Mouse (Mus musculus) hindbrain, embryonic 15.5 days (tissue): ENCODE data around the gene Plcb2. TPM values are rescaled to one million over a fixed set of nuclear protein-coding genes. Genes with fewer than 3 reads are reported as not detected.

Source experiments
- ATAC-seq: fragments of 200-750 bp; cut with Nextera tagmentation; 2 replicates; pipeline ENCODE4 v1.8.0; 2017; ENCODE audit warnings: low read depth, moderate number of reproducible peaks, moderate TSS enrichment; ENCODE audit not compliant: low FRiP score
- H3K27ac ChIP-seq: fragments of 300-500 bp; sonication (generic); replicated peaks from 2 replicates; pipeline ENCODE4 v1.5.1; 2015; ENCODE audit warnings: mild to moderate bottlenecking, inconsistent platforms
- H3K27me3 ChIP-seq: fragments of 300-500 bp; sonication (generic); 2 replicates; pipeline ENCODE4 v1.6.1; 2015; ENCODE audit warnings: control low read depth, inconsistent platforms
- H3K36me3 ChIP-seq: fragments of 300-500 bp; sonication (generic); 2 replicates; pipeline ENCODE4 v1.6.1; 2015; ENCODE audit warnings: control low read depth, inconsistent platforms
- H3K4me1 ChIP-seq: fragments of 300-500 bp; sonication (generic); replicated peaks from 2 replicates; pipeline ENCODE4 v1.6.1; 2015; ENCODE audit warnings: control low read depth, inconsistent platforms
- H3K4me2 ChIP-seq: fragments of 300-500 bp; sonication (generic); 2 replicates; pipeline ENCODE4 v1.6.1; 2015; ENCODE audit warnings: moderate library complexity, mild to moderate bottlenecking, inconsistent platforms
- H3K4me3 ChIP-seq: fragments of 300-500 bp; sonication (generic); 2 replicates; pipeline ENCODE4 v1.5.1; 2015; ENCODE audit warnings: mild to moderate bottlenecking, inconsistent platforms
- H3K9ac ChIP-seq: fragments of 300-500 bp; sonication (generic); 2 replicates; pipeline ENCODE4 v1.6.1; 2015; ENCODE audit warnings: inconsistent platforms
- H3K9me3 ChIP-seq: fragments of 300-500 bp; sonication (generic); 2 replicates; pipeline ENCODE4 v1.6.1; 2016; ENCODE audit warnings: control low read depth, inconsistent platforms
- whole genome bisulfite sequencing: fragments of 180-500 bp; shearing (Covaris S2); methylation state at CpG from one replicate; pipeline ENCODE4 v1.1.7; 2015; 5-methylcytosine and 5-hydroxymethylcytosine counted together
- polyA plus RNA-seq: library from polyadenylated mRNA; unstranded; fragments of >200 nt; fragmentation: Nextera tagmentation; extraction: Ambion mirVana; gene quantifications from 2 replicates; pipeline ENCODE4 v1.2.1, GENCODE M21; 2015

Gene Plcb2
- polyA plus RNA-seq, 1 experiment from 2014 or later: 0.80 TPM

GRCm38 (mm10) chr2:118747301-118747960, 19.2 kb upstream of the Plcb2 start:
- no peaks in the 10 kb centered on the region for H3K9me3 ChIP-seq
- peak overlapping the region; percentile 14; the same call in 1 of the 2 replicates for H3K9ac ChIP-seq
- peaks cover 59% of the 10 kb centered on the region for H3K4me1 ChIP-seq
- H3K27me3 ChIP-seq: peaks cover 7% of the 10 kb centered on the region; the same call in 1 of the 2 replicates
- H3K27ac ChIP-seq: no peak overlapping the region
- no peaks in the 10 kb centered on the region for H3K36me3 ChIP-seq
- ATAC-seq: no peak
- H3K4me2 ChIP-seq: peak overlapping the region; percentile 93
- 35% methylated on average over 10 of the region's 10 CpGs for WGBS
- peak overlapping the region; percentile 83 for H3K4me3 ChIP-seq

- under 1% methylated on average over 108 of the region's 113 CpGs for WGBS
- Histone ChIP-seq H3K4me2 (peak overlapping the region; percentile 93), H3K9ac (peak overlapping the region; percentile 88), H3K36me3 (no peaks in the 10 kb centered on the region), H3K27ac (peak overlapping the region; percentile 73), H3K9me3 (no peaks in the 10 kb centered on the region), H3K27me3 (peaks cover 13% of the 10 kb centered on the region; the same call in 1 of the 2 replicates), H3K4me1 (peaks cover 59% of the 10 kb centered on the region), H3K4me3 (peak overlapping the region; percentile 83)
- peak; percentile 49 for ATAC-seq
Measured at GRCm38 (mm10) chr2:118745915-118746901, 18.0 kb upstream of the Plcb2 start.

GRCm38 (mm10) chr2:118745232-118745884, 17.1 kb upstream of the Plcb2 start, which contains the start of gene Inafm2:
TSS of gene Inafm2 (plus strand) at chr2:118745758.
- under 1% methylated on average over 56 of the region's 57 CpGs for WGBS
- H3K4me1 ChIP-seq: peaks cover 56% of the 10 kb centered on the region

GRCm38 (mm10) chr2:118744621-118745020, 16.4 kb upstream of the Plcb2 start:
- Histone ChIP-seq H3K4me1 (peaks cover 49% of the 10 kb centered on the region), H3K9me3 (no peaks in the 10 kb centered on the region), H3K27me3 (peaks cover 13% of the 10 kb centered on the region; the same call in 1 of the 2 replicates), H3K4me3 (peak overlapping the region; percentile 83), H3K9ac (no peak overlapping the region), H3K36me3 (no peaks in the 10 kb centered on the region), H3K27ac (no peak overlapping the region), H3K4me2 (peak overlapping the region; percentile 93)
- WGBS: 9% methylated on average over 7 of the region's 7 CpGs
- ATAC-seq: no peak

More at GRCm38 (mm10) chr2:118745232-118745884, 17.1 kb upstream of the Plcb2 start, which contains the start of gene Inafm2:
- H3K9ac ChIP-seq: peak within 1 kb of the TSS; percentile 88
- peaks cover 13% of the 10 kb centered on the region; the same call in 1 of the 2 replicates for H3K27me3 ChIP-seq
- H3K4me3 ChIP-seq: peak within 1 kb of the TSS; percentile 83
- ATAC-seq: peak; percentile 92
- H3K9me3 ChIP-seq: no peaks in the 10 kb centered on the region
- H3K4me2 ChIP-seq: peak within 1 kb of the TSS; percentile 93
- peak within 1 kb of the TSS; percentile 73 for H3K27ac ChIP-seq
- no peaks in the 10 kb centered on the region for H3K36me3 ChIP-seq

GRCm38 (mm10) chr2:118743261-118743943, 15.2 kb upstream of the Plcb2 start:
- Histone ChIP-seq H3K4me2 (no peak overlapping the region), H3K27ac (no peak overlapping the region), H3K36me3 (no peaks in the 10 kb centered on the region), H3K27me3 (peaks cover 13% of the 10 kb centered on the region; the same call in 1 of the 2 replicates), H3K9me3 (no peaks in the 10 kb centered on the region), H3K9ac (no peak overlapping the region), H3K4me1 (peaks cover 37% of the 10 kb centered on the region), H3K4me3 (no peak overlapping the region)
- WGBS: 22% methylated on average over 8 of the region's 8 CpGs
- no peak for ATAC-seq

- Histone ChIP-seq H3K27me3 (peaks cover 13% of the 10 kb centered on the region; the same call in 1 of the 2 replicates), H3K4me1 (peaks cover 18% of the 10 kb centered on the region), H3K9me3 (no peaks in the 10 kb centered on the region), H3K4me2 (no peak overlapping the region), H3K27ac (no peak overlapping the region), H3K36me3 (no peaks in the 10 kb centered on the region), H3K4me3 (no peak overlapping the region), H3K9ac (no peak overlapping the region)
- 72% methylated on average over 9 of the region's 9 CpGs for WGBS
- no peak for ATAC-seq
Measured at GRCm38 (mm10) chr2:118741183-118741582, 12.9 kb upstream of the Plcb2 start.

- no peak overlapping the region for H3K4me2 ChIP-seq
- 69% methylated on average over 3 of the region's 3 CpGs for WGBS
- no peaks in the 10 kb centered on the region for H3K9me3 ChIP-seq
- ATAC-seq: no peak
- peaks cover 15% of the 10 kb centered on the region; the same call in 1 of the 2 replicates for H3K27me3 ChIP-seq
- H3K9ac ChIP-seq: no peak overlapping the region
- H3K27ac ChIP-seq: no peak overlapping the region
- H3K36me3 ChIP-seq: no peaks in the 10 kb centered on the region
- no peak overlapping the region for H3K4me3 ChIP-seq
- H3K4me1 ChIP-seq: peaks cover 17% of the 10 kb centered on the region
Measured at GRCm38 (mm10) chr2:118740341-118740740, 12.1 kb upstream of the Plcb2 start.

- Histone ChIP-seq H3K9me3 (no peaks in the 10 kb centered on the region), H3K9ac (no peak overlapping the region), H3K4me2 (no peak overlapping the region), H3K27me3 (peaks cover 8% of the 10 kb centered on the region; the same call in 1 of the 2 replicates), H3K36me3 (no peaks in the 10 kb centered on the region), H3K4me3 (no peak overlapping the region), H3K4me1 (no peaks in the 10 kb centered on the region; the same call in 1 of the 2 replicates), H3K27ac (no peak overlapping the region)
- WGBS: 57% methylated on average over 5 of the region's 5 CpGs
- ATAC-seq: no peak
Measured at GRCm38 (mm10) chr2:118733341-118733740, 5.1 kb upstream of the Plcb2 start.

- Histone ChIP-seq H3K4me1 (no peaks in the 10 kb centered on the region; the same call in 1 of the 2 replicates), H3K4me2 (no peak overlapping the region), H3K4me3 (no peak overlapping the region), H3K27ac (no peak overlapping the region), H3K36me3 (no peaks in the 10 kb centered on the region), H3K9ac (no peak overlapping the region), H3K9me3 (no peaks in the 10 kb centered on the region), H3K27me3 (peaks cover 12% of the 10 kb centered on the region; the same call in 1 of the 2 replicates)
- 88% methylated on average over 5 of the region's 5 CpGs for WGBS
- no peak for ATAC-seq
Measured at GRCm38 (mm10) chr2:118731981-118732380, 3.7 kb upstream of the Plcb2 start.

- no peak overlapping the region for H3K9ac ChIP-seq
- no peak overlapping the region for H3K4me2 ChIP-seq
- ATAC-seq: no peak
- peaks cover 12% of the 10 kb centered on the region; the same call in 1 of the 2 replicates for H3K27me3 ChIP-seq
- H3K27ac ChIP-seq: no peak overlapping the region
- H3K4me3 ChIP-seq: no peak overlapping the region
- H3K36me3 ChIP-seq: no peaks in the 10 kb centered on the region
- H3K9me3 ChIP-seq: no peaks in the 10 kb centered on the region
- H3K4me1 ChIP-seq: no peaks in the 10 kb centered on the region; the same call in 1 of the 2 replicates
- 9% methylated on average over 3 of the region's 3 CpGs for WGBS
Measured at GRCm38 (mm10) chr2:118730622-118730915, 2.3 kb upstream of the Plcb2 start.
